Mouse (Mus musculus) E14TG2a.4 (cell line): ENCODE measurements around the gene Aldh1l1.

Source experiments
- CTCF ChIP-seq: conservative IDR thresholded peaks from 2 replicates; pipeline ENCODE4 v1.5.1; 2014; ENCODE audit warnings: low read length
- NANOG ChIP-seq: IDR thresholded peaks from 2 replicates; pipeline ENCODE4 v1.6.1; 2014; ENCODE audit warnings: borderline replicate concordance, low read length, mixed read lengths

- TF ChIP-seq CTCF (no peak), NANOG (no peak)
Observed at GRCm38 (mm10) chr6:90484876-90485275, 1.4 kb upstream of the Aldh1l1 start.
